Mouse (Mus musculus) CH12.LX (cell line): ENCODE data around the gene B3glct. TPM values are rescaled to one million over a fixed set of nuclear protein-coding genes. Genes with fewer than 3 reads are reported as not detected.
A peak's percentile ranks its signal among the peaks of the same experiment; 100 is the strongest.

Source experiments
- DNase-seq: peaks from one replicate; pipeline ENCODE4 v3.0.0-alpha.2; 2013; ENCODE audit errors: extremely low read depth
- H3K27ac ChIP-seq: 2 replicates; pipeline ENCODE4 v1.5.1; 2012; ENCODE audit warnings: low read depth, mild to moderate bottlenecking, control low read depth, moderate library complexity; ENCODE audit not compliant: insufficient read depth
- H3K27me3 ChIP-seq: replicated peaks from 2 replicates; pipeline ENCODE3; 2012; ENCODE audit warnings: inconsistent platforms
- H3K36me3 ChIP-seq, 2 experiments: replicated peaks in 1 of 2; 2 replicates each; pipeline versions ENCODE3 to v1.6.1; 2012; ENCODE audit warnings: inconsistent platforms in 1 of 2, low read length in 1 of 2, mild to moderate bottlenecking in 1 of 2, mixed read lengths in 1 of 2, moderate library complexity in 1 of 2; ENCODE audit not compliant: control insufficient read depth in 1 of 2, insufficient read depth in 1 of 2
- H3K4me1 ChIP-seq, 2 experiments: 2 replicates each; pipeline ENCODE4 v1.6.1; 2012; ENCODE audit warnings: inconsistent platforms in 1 of 2, moderate library complexity in 1 of 2; ENCODE audit not compliant: insufficient read depth in 2 of 2, control insufficient read depth in 1 of 2
- H3K4me2 ChIP-seq: 2 replicates; pipeline ENCODE4 v1.6.1; 2012; ENCODE audit warnings: low read depth, mild to moderate bottlenecking, control low read depth; ENCODE audit not compliant: poor library complexity, insufficient read depth, severe bottlenecking
- H3K4me3 ChIP-seq, 3 experiments: fragments of 150-350 bp in 1 of 3; sonication (generic) in 1 of 3; replicated peaks in 1 of 3; 2 replicates each; pipeline versions ENCODE3 to v1.5.1; 2011 to 2012; ENCODE audit warnings: low read depth in 2 of 3, low read length in 2 of 3, mild to moderate bottlenecking in 2 of 3, moderate library complexity in 2 of 3, control low read depth in 1 of 3, improper control_type of control experiment in 1 of 3, inconsistent platforms in 1 of 3, mixed read lengths in 1 of 3; ENCODE audit not compliant: poor library complexity in 1 of 3
- H3K79me2 ChIP-seq: replicated peaks from 2 replicates; pipeline ENCODE4 v1.6.1; 2012; ENCODE audit warnings: mild to moderate bottlenecking, moderate library complexity; ENCODE audit not compliant: control insufficient read depth, poor library complexity, insufficient read depth, severe bottlenecking; ENCODE audit errors: extremely low read depth
- H3K9ac ChIP-seq: 2 replicates; pipeline ENCODE4 v1.6.1; 2012; ENCODE audit warnings: low read depth, mild to moderate bottlenecking, control low read depth, moderate library complexity; ENCODE audit not compliant: insufficient read depth
- H3K9me3 ChIP-seq: replicated peaks from 2 replicates; pipeline ENCODE3; 2012; ENCODE audit warnings: low read length, inconsistent platforms, mixed read lengths
- CTCF ChIP-seq, 2 experiments: IDR thresholded peaks in 1 of 2; conservative IDR thresholded peaks in 1 of 2; 2 replicates each; pipeline ENCODE4 v1.5.1; 2011 to 2012; ENCODE audit warnings: low read depth in 2 of 2, low read length in 2 of 2, improper control_type of control experiment in 1 of 2, inconsistent platforms in 1 of 2, mild to moderate bottlenecking in 1 of 2, moderate library complexity in 1 of 2
- ETS1 ChIP-seq: conservative IDR thresholded peaks from 2 replicates; pipeline ENCODE4 v1.6.1; 2012; ENCODE audit warnings: low read depth, mild to moderate bottlenecking, inconsistent platforms, low read length, improper control_type of control experiment, moderate library complexity
- HCFC1 ChIP-seq: IDR thresholded peaks from 2 replicates; pipeline ENCODE4 v1.6.1; 2012; ENCODE audit warnings: low read depth, mild to moderate bottlenecking, inconsistent platforms, low read length, improper control_type of control experiment
- IRF4 ChIP-seq: IDR thresholded peaks from 2 replicates; pipeline ENCODE4 v1.6.1; 2014; ENCODE audit warnings: low read depth, mild to moderate bottlenecking, inconsistent platforms, low read length, improper control_type of control experiment
- JUN ChIP-seq: IDR thresholded peaks from 2 replicates; pipeline ENCODE4 v1.6.1; 2011; ENCODE audit warnings: low read depth, mild to moderate bottlenecking, low read length, improper control_type of control experiment, moderate library complexity; ENCODE audit not compliant: insufficient read depth
- JUND ChIP-seq: conservative IDR thresholded peaks from 2 replicates; pipeline ENCODE4 v1.6.1; 2011; ENCODE audit warnings: low read depth, low read length, improper control_type of control experiment
- MAX ChIP-seq: IDR thresholded peaks from 2 replicates; pipeline ENCODE4 v1.6.1; 2011; ENCODE audit warnings: low read length, improper control_type of control experiment
- MXI1 ChIP-seq: IDR thresholded peaks from 2 replicates; pipeline ENCODE4 v1.6.1; 2011; ENCODE audit warnings: mild to moderate bottlenecking, low read depth, low read length, improper control_type of control experiment
- MYC ChIP-seq: IDR thresholded peaks from 2 replicates; pipeline ENCODE4 v1.6.1; 2011; ENCODE audit warnings: low read depth, mild to moderate bottlenecking, improper control_type of control experiment, low read length
- NRF1 ChIP-seq: IDR thresholded peaks from 2 replicates; pipeline ENCODE4 v1.6.1; 2014; ENCODE audit warnings: low read depth, mild to moderate bottlenecking, inconsistent platforms, low read length, improper control_type of control experiment, moderate library complexity
- RAD21 ChIP-seq: IDR thresholded peaks from 2 replicates; pipeline ENCODE4 v1.6.1; 2011; ENCODE audit warnings: low read depth, mild to moderate bottlenecking, low read length, improper control_type of control experiment, moderate library complexity
- SIN3A ChIP-seq: IDR thresholded peaks from 2 replicates; pipeline ENCODE4 v1.6.1; 2012; ENCODE audit warnings: low read length, improper control_type of control experiment, inconsistent platforms
- SMC3 ChIP-seq: IDR thresholded peaks from 2 replicates; pipeline ENCODE4 v1.6.1; 2011; ENCODE audit warnings: low read depth, low read length, improper control_type of control experiment
- TCF12 ChIP-seq: IDR thresholded peaks from 2 replicates; pipeline ENCODE4 v1.6.1; 2014; ENCODE audit warnings: low read depth, mild to moderate bottlenecking, inconsistent platforms, low read length, improper control_type of control experiment
- USF1 ChIP-seq: IDR thresholded peaks from 2 replicates; pipeline ENCODE4 v1.6.1; 2014; ENCODE audit warnings: low read depth, mild to moderate bottlenecking, inconsistent platforms, low read length, improper control_type of control experiment
- ZC3H11A ChIP-seq: IDR thresholded peaks from 2 replicates; pipeline ENCODE4 v1.6.1; 2012; ENCODE audit warnings: low read depth, mild to moderate bottlenecking, inconsistent platforms, low read length, improper control_type of control experiment
- ZKSCAN1 ChIP-seq: IDR thresholded peaks from 2 replicates; pipeline ENCODE4 v1.6.1; 2012; ENCODE audit warnings: low read depth, inconsistent platforms, low read length, improper control_type of control experiment, borderline replicate concordance
- ZMIZ1 ChIP-seq: IDR thresholded peaks from 2 replicates; pipeline ENCODE4 v1.6.1; 2012; ENCODE audit warnings: low read depth, mild to moderate bottlenecking, inconsistent platforms, low read length, improper control_type of control experiment
- ZNF384 ChIP-seq: IDR thresholded peaks from 2 replicates; pipeline ENCODE4 v1.6.1; 2012; ENCODE audit warnings: low read depth, low read length, improper control_type of control experiment, inconsistent platforms
- dilution Hi-C: fragments of 300-500 bp; cut with MboI; formaldehyde crosslinking; loops from 2 replicates; pipeline ENCODE4 v1.14.3; 2020; ENCODE audit warnings: low sequenced_read_pairs; ENCODE audit not compliant: extremely low pct_unique_long_range_greater_than_20kb, extremely low pct_ligation_motif_present
- in situ Hi-C: fragments of 300-500 bp; cut with MboI; formaldehyde crosslinking; loops from 3 replicates; pipeline ENCODE4 v1.14.3; 2019; ENCODE audit warnings: low sequenced_read_pairs, low pct_ligation_motif_present, low pct_unique_long_range_greater_than_20kb, mixed read lengths
- polyA plus RNA-seq: library from polyadenylated mRNA; unstranded; fragments of >175 nt; gene quantifications from 2 replicates; pipeline ENCODE4 v1.2.1, GENCODE M21; 2012; ENCODE audit warnings: low read depth; ENCODE audit not compliant: insufficient read length
- total RNA-seq, 2 experiments: library from RNA; depleted of rRNA; stranded (reverse); fragments of 300-350 nt in 1 of 2; fragments of >200 nt in 1 of 2; gene quantifications; 2 replicates each; pipeline ENCODE4 v1.2.3; 2012 to 2014

The B3glct gene
- total and polyA plus RNA-seq, 3 experiments: 0.38 to 2.1 (median 1.3) TPM

DNA sequence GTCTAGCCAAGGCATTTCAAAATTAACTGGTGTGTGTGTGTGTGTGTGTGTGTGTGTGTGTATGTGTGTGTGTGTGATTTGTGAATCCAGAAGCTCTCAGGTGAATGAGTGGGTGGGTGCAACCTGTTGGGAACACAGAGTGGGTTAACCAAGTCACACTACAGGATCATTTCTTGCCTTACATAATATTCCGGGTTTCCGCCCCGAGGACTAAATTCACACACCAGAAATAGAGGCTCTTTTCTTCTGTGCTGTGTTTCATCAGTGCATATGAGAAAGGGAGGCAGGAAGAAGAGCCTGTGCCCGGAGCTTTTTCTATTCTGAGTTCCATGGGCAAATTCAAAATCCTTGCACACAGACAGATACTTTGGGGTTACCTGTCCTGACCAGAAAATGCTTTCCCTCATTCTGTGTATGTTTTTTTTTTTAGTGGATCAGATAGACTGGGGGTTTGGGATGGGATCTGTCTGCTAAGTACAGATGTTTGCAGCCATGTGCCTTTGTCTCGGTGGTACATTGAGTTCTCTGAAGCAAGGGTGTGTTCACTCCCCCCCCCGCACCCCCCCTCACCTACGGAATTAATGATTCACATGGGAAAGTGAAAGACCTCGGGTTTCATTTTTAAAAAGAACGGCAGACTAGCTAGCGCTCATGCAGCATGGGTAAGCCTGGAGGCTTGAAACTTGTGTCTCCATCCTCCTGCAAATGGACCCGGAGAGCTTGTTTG lies 35.1 kb upstream of the B3glct start (continued):
- TF ChIP-seq IRF4 (peak; percentile 68), SMC3 (no peak)
- TF ChIP-seq, all 38 proteins: peak for 8

DNA sequence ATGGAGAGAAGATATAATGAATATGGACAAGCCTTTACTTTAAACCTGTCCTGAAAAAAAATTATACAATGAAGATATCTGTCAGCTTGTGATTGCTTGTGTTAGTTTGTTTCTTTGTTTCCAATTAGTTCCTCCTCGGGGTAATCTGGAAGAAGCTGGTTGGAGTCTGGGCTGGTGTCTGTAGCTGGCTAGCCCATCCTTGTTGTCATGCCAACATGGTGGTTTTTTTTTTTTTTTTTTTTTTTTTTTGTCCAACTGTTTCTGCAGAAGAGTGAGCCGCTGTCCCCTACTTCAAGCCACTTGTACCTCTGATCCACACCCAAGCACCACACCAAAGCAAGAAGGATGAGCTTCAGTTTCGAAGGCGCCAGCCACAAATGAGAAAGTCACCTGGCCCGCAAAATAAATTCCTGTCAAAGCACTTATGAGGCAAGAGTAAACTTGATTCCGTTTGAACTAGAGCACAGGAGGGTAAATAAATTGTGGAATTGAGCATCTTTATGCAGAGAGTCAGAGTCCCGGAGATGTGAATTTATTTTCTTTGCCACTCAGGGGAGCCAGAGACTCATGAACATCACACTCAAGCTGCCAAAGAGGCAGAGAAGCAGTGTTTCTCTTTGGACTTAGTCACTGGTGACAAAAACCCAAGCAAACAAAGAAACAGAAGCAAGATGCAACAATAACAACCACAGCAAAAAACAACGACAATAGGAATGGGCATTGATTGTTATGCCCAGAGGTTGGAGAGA lies 30.5 kb upstream of the B3glct start:
- H3K27me3 ChIP-seq: no peaks in the 10 kb centered on the region
- peaks cover 0 to 17% of the 10 kb centered on the region in 2 experiments for H3K36me3 ChIP-seq
- H3K9ac ChIP-seq: no peak overlapping the region
- no peak for DNase-seq
- peaks cover 2% of the 10 kb centered on the region for H3K9me3 ChIP-seq
- peaks cover 5% of the 10 kb centered on the region for H3K79me2 ChIP-seq
- peaks cover 0 to 20% of the 10 kb centered on the region in 2 experiments; a peak in 1 of 4 replicates for H3K4me1 ChIP-seq
- peak in 1 of 2 experiments; percentile 18; a peak in 1 of 4 replicates for TF ChIP-seq CTCF (conservative IDR thresholded peaks at IDR 0.05 in 1 of 2, IDR thresholded peaks at IDR 0.05 in 1 of 2; ENCODE audit: low read depth in 2 of 2, low read length in 2 of 2)
- no peak for TF ChIP-seq NRF1
- no peak for TF ChIP-seq SIN3A
- no peak for TF ChIP-seq JUN
- TF ChIP-seq JUND: no peak
- no peak for TF ChIP-seq MXI1
- no peak for TF ChIP-seq ETS1
- TF ChIP-seq RAD21: peak; percentile 6
- no peak for TF ChIP-seq MAX
- TF ChIP-seq ZKSCAN1: no peak
- peak; percentile 22; the same call in 1 of the 2 replicates for TF ChIP-seq ZNF384
- no peak for TF ChIP-seq ZC3H11A
- no peak for TF ChIP-seq IRF4
- TF ChIP-seq USF1: no peak
- TF ChIP-seq ZMIZ1: no peak
- TF ChIP-seq TCF12: no peak
- TF ChIP-seq HCFC1: no peak
- TF ChIP-seq MYC: no peak
- H3K4me2 ChIP-seq: no peak overlapping the region
- in situ Hi-C loops: no loop called here
- no peak overlapping the region for H3K27ac ChIP-seq
- dilution Hi-C loops: no loop called here
- H3K4me3 ChIP-seq: no peak overlapping the region
